Mouse (Mus musculus): Measurements from ENCODE around the gene Cetn3. TPM values are rescaled to one million over a fixed set of nuclear protein-coding genes. Genes with fewer than 3 reads are reported as not detected.

Cetn3 gene
- polyA plus RNA-seq, 1 experiment, result 37.2 TPM

DNA sequence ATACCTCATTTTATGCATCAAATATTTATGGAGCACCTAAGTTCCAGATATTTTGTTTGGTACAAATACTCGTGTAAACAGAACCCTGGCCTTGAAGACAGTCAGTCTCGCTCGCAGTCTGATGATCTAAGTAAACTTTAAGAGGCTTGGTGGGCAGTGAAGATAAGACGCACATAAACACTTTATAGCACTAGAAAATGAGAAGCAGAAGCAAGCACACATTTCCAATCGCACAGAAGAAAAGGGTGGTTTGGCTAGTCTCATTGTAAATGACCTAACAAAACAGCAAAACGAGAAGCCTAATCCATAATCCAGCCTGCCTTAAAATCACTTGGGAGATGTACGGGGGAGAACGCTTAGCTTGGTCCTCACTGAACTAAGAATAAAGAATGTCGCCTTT is 402 bp upstream of the Cetn3 start:
- Histone ChIP-seq H3K4me2 (ENCODE audit: low read depth) (peak overlapping the region; percentile 88), H3K27me3 (ENCODE audit: control insufficient read depth, insufficient read depth, insufficient read length) (no peaks in the 10 kb centered on the region), H3K79me2 (ENCODE audit: control insufficient read depth, insufficient read depth) (peaks cover 24% of the 10 kb centered on the region), H3ac (ENCODE audit: control insufficient read depth, insufficient read length) (peak overlapping the region; percentile 30), H3K4me3 (peak overlapping the region; percentile 52), H3K36me3 (ENCODE audit: control insufficient read depth, insufficient read depth) (peaks cover 3% of the 10 kb centered on the region)
- TF ChIP-seq REST (IDR thresholded peaks at IDR 0.05; ENCODE audit: insufficient read depth, insufficient read length) (no peak), TCF3 (IDR thresholded peaks at IDR 0.05; ENCODE audit: insufficient read length, low read depth) (no peak), POLR2A (IDR thresholded peaks at IDR 0.05; ENCODE audit: insufficient read length, low read depth) (no peak), USF1 (IDR thresholded peaks at IDR 0.05; ENCODE audit: low read depth) (no peak), SRF (IDR thresholded peaks at IDR 0.05; ENCODE audit: control insufficient read depth, insufficient read length, low read depth) (no peak), E2F4 (IDR thresholded peaks at IDR 0.05; ENCODE audit: insufficient read depth) (no peak), MAX (IDR thresholded peaks at IDR 0.05; ENCODE audit: low read depth) (no peak), POLR2AphosphoS2 (IDR thresholded peaks at IDR 0.05; ENCODE audit: insufficient read length, low read depth) (no peak), TCF12 (IDR thresholded peaks at IDR 0.05; ENCODE audit: insufficient read depth, poor library complexity, severe bottlenecking) (no peak), MYOD1 (IDR thresholded peaks at IDR 0.05; ENCODE audit: control insufficient read depth in 1 of 3, insufficient read length in 2 of 3, low read depth in 2 of 3) (no peak), MYOG (IDR thresholded peaks at IDR 0.05; ENCODE audit: control insufficient read depth in 1 of 3, insufficient read depth in 1 of 3, insufficient read length in 2 of 3, low read depth in 2 of 3) (no peak), CEBPB (IDR thresholded peaks at IDR 0.05; ENCODE audit: insufficient read depth, poor library complexity, severe bottlenecking) (no peak)

GRCm38 (mm10) chr13:81783405-81784342 is 797 bp downstream of the Cetn3 start:
- Histone ChIP-seq H3K4me2 (ENCODE audit: low read depth) (peak overlapping the region; percentile 84), H3K36me3 (ENCODE audit: control insufficient read depth, insufficient read depth) (peaks cover 7% of the 10 kb centered on the region), H3K79me2 (ENCODE audit: control insufficient read depth, insufficient read depth) (peaks cover 24% of the 10 kb centered on the region), H3ac (ENCODE audit: control insufficient read depth, insufficient read length) (peak overlapping the region; percentile 30), H3K27me3 (ENCODE audit: control insufficient read depth, insufficient read depth, insufficient read length) (no peaks in the 10 kb centered on the region), H3K4me3 (peak overlapping the region; percentile 52)
- TF ChIP-seq MAX (IDR thresholded peaks at IDR 0.05; ENCODE audit: low read depth) (peak; percentile 40), POLR2AphosphoS2 (IDR thresholded peaks at IDR 0.05; ENCODE audit: insufficient read length, low read depth) (peak; percentile 71), CEBPB (IDR thresholded peaks at IDR 0.05; ENCODE audit: insufficient read depth, poor library complexity, severe bottlenecking) (no peak), E2F4 (IDR thresholded peaks at IDR 0.05; ENCODE audit: insufficient read depth) (peak; percentile 80), USF1 (IDR thresholded peaks at IDR 0.05; ENCODE audit: low read depth) (peak; percentile 91), TCF3 (IDR thresholded peaks at IDR 0.05; ENCODE audit: insufficient read length, low read depth) (no peak), REST (IDR thresholded peaks at IDR 0.05; ENCODE audit: insufficient read depth, insufficient read length) (no peak), MYOG (IDR thresholded peaks at IDR 0.05; ENCODE audit: control insufficient read depth in 1 of 3, insufficient read depth in 1 of 3, insufficient read length in 2 of 3, low read depth in 2 of 3) (peak in 1 of 3 experiments; percentile 22), TCF12 (IDR thresholded peaks at IDR 0.05; ENCODE audit: insufficient read depth, poor library complexity, severe bottlenecking) (no peak), POLR2A (IDR thresholded peaks at IDR 0.05; ENCODE audit: insufficient read length, low read depth) (peak; percentile 83), SRF (IDR thresholded peaks at IDR 0.05; ENCODE audit: control insufficient read depth, insufficient read length, low read depth) (no peak), MYOD1 (IDR thresholded peaks at IDR 0.05; ENCODE audit: control insufficient read depth in 1 of 3, insufficient read length in 2 of 3, low read depth in 2 of 3) (no peak)

DNA sequence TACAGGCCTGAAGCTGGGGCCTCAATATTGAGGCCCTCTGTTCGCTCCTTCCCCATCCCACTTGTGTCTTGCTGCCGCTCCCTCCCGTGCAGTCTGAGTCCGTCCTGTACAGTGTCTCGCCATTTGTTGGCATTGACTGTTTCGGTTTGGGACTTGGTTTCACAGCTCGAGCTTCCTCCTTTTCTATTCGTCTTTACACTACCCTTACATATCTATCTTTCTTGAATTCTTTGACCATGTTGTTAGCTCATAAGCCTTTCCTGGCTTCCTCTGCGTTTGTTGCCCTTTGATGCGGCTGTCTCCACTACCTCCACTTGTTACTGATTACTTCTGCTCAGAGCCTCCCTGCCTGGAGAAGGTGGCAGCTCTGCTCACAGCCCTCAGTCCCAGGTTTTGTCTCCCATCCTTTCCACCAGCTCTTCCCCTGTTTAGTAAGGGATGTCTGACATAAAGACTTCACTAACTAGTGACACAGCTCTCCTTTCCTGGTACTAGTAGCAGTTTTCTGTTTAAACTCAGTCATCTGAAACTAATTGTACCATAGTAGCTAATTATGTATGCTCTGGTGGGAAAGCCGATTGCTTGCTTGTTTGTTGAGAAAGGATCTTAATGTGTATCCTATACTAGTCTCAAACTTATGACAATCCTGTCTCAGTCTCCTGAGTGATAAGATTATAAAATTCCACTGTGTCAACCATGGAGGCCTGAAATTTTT is 3.0 kb downstream of the Cetn3 start:
- no peak overlapping the region for H3ac ChIP-seq (ENCODE audit: control insufficient read depth, insufficient read length)
- peaks cover 24% of the 10 kb centered on the region for H3K79me2 ChIP-seq (ENCODE audit: control insufficient read depth, insufficient read depth)
- H3K4me2 ChIP-seq (ENCODE audit: low read depth), result no peak overlapping the region
- H3K36me3 ChIP-seq (ENCODE audit: control insufficient read depth, insufficient read depth), result peaks cover 10% of the 10 kb centered on the region
- H3K27me3 ChIP-seq (ENCODE audit: control insufficient read depth, insufficient read depth, insufficient read length), result no peaks in the 10 kb centered on the region
- TF ChIP-seq TCF3 (IDR thresholded peaks at IDR 0.05; ENCODE audit: insufficient read length, low read depth), result no peak
- no peak for TF ChIP-seq REST (IDR thresholded peaks at IDR 0.05; ENCODE audit: insufficient read depth, insufficient read length)
- TF ChIP-seq POLR2A (IDR thresholded peaks at IDR 0.05; ENCODE audit: insufficient read length, low read depth), result no peak
- no peak for TF ChIP-seq MAX (IDR thresholded peaks at IDR 0.05; ENCODE audit: low read depth)
- TF ChIP-seq MYOD1 (IDR thresholded peaks at IDR 0.05; ENCODE audit: control insufficient read depth in 1 of 3, insufficient read length in 2 of 3, low read depth in 2 of 3), result no peak
- no peak for TF ChIP-seq USF1 (IDR thresholded peaks at IDR 0.05; ENCODE audit: low read depth)
- no peak for TF ChIP-seq POLR2AphosphoS2 (IDR thresholded peaks at IDR 0.05; ENCODE audit: insufficient read length, low read depth)
- no peak for TF ChIP-seq CEBPB (IDR thresholded peaks at IDR 0.05; ENCODE audit: insufficient read depth, poor library complexity, severe bottlenecking)
- TF ChIP-seq SRF (IDR thresholded peaks at IDR 0.05; ENCODE audit: control insufficient read depth, insufficient read length, low read depth), result no peak
- TF ChIP-seq MYOG (IDR thresholded peaks at IDR 0.05; ENCODE audit: control insufficient read depth in 1 of 3, insufficient read depth in 1 of 3, insufficient read length in 2 of 3, low read depth in 2 of 3), result no peak
- no peak for TF ChIP-seq E2F4 (IDR thresholded peaks at IDR 0.05; ENCODE audit: insufficient read depth)
- TF ChIP-seq TCF12 (IDR thresholded peaks at IDR 0.05; ENCODE audit: insufficient read depth, poor library complexity, severe bottlenecking), result no peak
- no peak overlapping the region for H3K4me3 ChIP-seq

DNA sequence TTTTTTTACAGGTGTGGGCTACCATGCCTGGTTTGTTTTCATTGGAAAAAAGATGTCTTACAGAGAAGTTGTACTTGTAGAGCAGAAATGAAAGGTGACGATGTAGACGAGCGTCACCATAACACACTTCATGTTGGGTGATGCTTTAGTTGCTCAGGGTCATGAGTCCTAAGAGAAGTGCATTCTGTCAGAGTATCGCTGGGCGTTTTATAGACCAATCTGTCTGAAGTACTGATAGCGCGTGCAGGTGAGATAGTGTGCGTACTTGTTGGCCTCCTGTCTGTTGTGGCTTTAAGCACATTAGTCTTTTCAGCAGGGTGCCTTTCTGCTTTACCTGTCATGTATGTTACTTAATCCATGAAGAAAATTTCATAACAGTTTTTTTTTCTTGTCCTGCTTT is 7.3 kb downstream of the Cetn3 start:
- no peaks in the 10 kb centered on the region for H3K27me3 ChIP-seq (ENCODE audit: control insufficient read depth, insufficient read depth, insufficient read length)
- TF ChIP-seq TCF3 (IDR thresholded peaks at IDR 0.05; ENCODE audit: insufficient read length, low read depth) (no peak), REST (IDR thresholded peaks at IDR 0.05; ENCODE audit: insufficient read depth, insufficient read length) (no peak), USF1 (IDR thresholded peaks at IDR 0.05; ENCODE audit: low read depth) (no peak), MYOG (IDR thresholded peaks at IDR 0.05; ENCODE audit: control insufficient read depth in 1 of 3, insufficient read depth in 1 of 3, insufficient read length in 2 of 3, low read depth in 2 of 3) (no peak), SRF (IDR thresholded peaks at IDR 0.05; ENCODE audit: control insufficient read depth, insufficient read length, low read depth) (no peak), TCF12 (IDR thresholded peaks at IDR 0.05; ENCODE audit: insufficient read depth, poor library complexity, severe bottlenecking) (no peak), E2F4 (IDR thresholded peaks at IDR 0.05; ENCODE audit: insufficient read depth) (no peak), CEBPB (IDR thresholded peaks at IDR 0.05; ENCODE audit: insufficient read depth, poor library complexity, severe bottlenecking) (no peak), POLR2AphosphoS2 (IDR thresholded peaks at IDR 0.05; ENCODE audit: insufficient read length, low read depth) (no peak), MAX (IDR thresholded peaks at IDR 0.05; ENCODE audit: low read depth) (no peak), POLR2A (IDR thresholded peaks at IDR 0.05; ENCODE audit: insufficient read length, low read depth) (no peak), MYOD1 (IDR thresholded peaks at IDR 0.05; ENCODE audit: control insufficient read depth in 1 of 3, insufficient read length in 2 of 3, low read depth in 2 of 3) (no peak)
- H3K79me2 ChIP-seq (ENCODE audit: control insufficient read depth, insufficient read depth), result peaks cover 18% of the 10 kb centered on the region
- H3K4me3 ChIP-seq, result no peak overlapping the region
- H3ac ChIP-seq (ENCODE audit: control insufficient read depth, insufficient read length), result no peak overlapping the region
- H3K4me2 ChIP-seq (ENCODE audit: low read depth), result no peak overlapping the region
- peaks cover 10% of the 10 kb centered on the region for H3K36me3 ChIP-seq (ENCODE audit: control insufficient read depth, insufficient read depth)
